Mouse (Mus musculus): Measurements from ENCODE around the gene Pikfyve. TPM values are rescaled to one million over a fixed set of nuclear protein-coding genes. Genes with fewer than 3 reads are reported as not detected.

Pikfyve gene
- total RNA-seq, 1 experiment, result 30.4 TPM

- no peak for DNase-seq (ENCODE audit: low read depth, low spot score)
- peaks cover 2% of the 10 kb centered on the region; the same call in 1 of the 2 replicates for H3K36me3 ChIP-seq (ENCODE audit: control insufficient read depth, insufficient read depth, low read length, poor library complexity, severe bottlenecking)
- no peak overlapping the region for H3K4me3 ChIP-seq (ENCODE audit: insufficient read depth in 1 of 2, low read depth in 1 of 2, low read length in 2 of 2, poor library complexity in 1 of 2, severe bottlenecking in 1 of 2)
- H3K27ac ChIP-seq (ENCODE audit: insufficient read depth, low read depth, low read length, poor library complexity, severe bottlenecking), result no peak overlapping the region
- no peaks in the 10 kb centered on the region for H3K9me3 ChIP-seq (ENCODE audit: control insufficient read depth, insufficient read depth, low read depth, low read length)
- TF ChIP-seq ZNF384 (IDR thresholded peaks at IDR 0.05; ENCODE audit: low read depth, low read length) (no peak), CHD2 (IDR thresholded peaks at IDR 0.05; ENCODE audit: low read depth, low read length) (no peak), HCFC1 (IDR thresholded peaks at IDR 0.05; ENCODE audit: borderline replicate concordance, insufficient read depth, low read length) (no peak), MAFK (IDR thresholded peaks at IDR 0.05; ENCODE audit: insufficient read depth, low read depth, low read length) (no peak), ZC3H11A (IDR thresholded peaks at IDR 0.05; ENCODE audit: borderline replicate concordance, low read depth, low read length) (no peak)
- no peak overlapping the region for H3K9ac ChIP-seq (ENCODE audit: insufficient read depth, low read depth, low read length, poor library complexity, severe bottlenecking)
- H3K4me1 ChIP-seq (ENCODE audit: control insufficient read depth in 2 of 2, insufficient read depth in 2 of 2, low read length in 2 of 2, poor library complexity in 1 of 2), result no peaks in the 10 kb centered on the region; a peak in 1 of 4 replicates
- in situ Hi-C loops (cut with MboI; ENCODE audit: low sequenced_read_pairs in 2 of 2, unreplicated experiment in 2 of 2), result no loop called here
Measured at GRCm38 (mm10) chr1:65230566-65230965, 44.1 kb downstream of the Pikfyve start.

- TF ChIP-seq ZC3H11A (IDR thresholded peaks at IDR 0.05; ENCODE audit: borderline replicate concordance, low read depth, low read length), result no peak
- H3K9me3 ChIP-seq (ENCODE audit: control insufficient read depth, insufficient read depth, low read depth, low read length), result no peaks in the 10 kb centered on the region
- H3K27ac ChIP-seq (ENCODE audit: insufficient read depth, low read depth, low read length, poor library complexity, severe bottlenecking), result no peak overlapping the region
- no peaks in the 10 kb centered on the region for H3K4me1 ChIP-seq (ENCODE audit: control insufficient read depth in 2 of 2, insufficient read depth in 2 of 2, low read length in 2 of 2, poor library complexity in 1 of 2)
- H3K4me3 ChIP-seq (ENCODE audit: insufficient read depth in 1 of 2, low read depth in 1 of 2, low read length in 2 of 2, poor library complexity in 1 of 2, severe bottlenecking in 1 of 2), result no peak overlapping the region
- peaks cover 2% of the 10 kb centered on the region; the same call in 1 of the 2 replicates for H3K36me3 ChIP-seq (ENCODE audit: control insufficient read depth, insufficient read depth, low read length, poor library complexity, severe bottlenecking)
- in situ Hi-C loops (cut with MboI; ENCODE audit: low sequenced_read_pairs in 2 of 2, unreplicated experiment in 2 of 2), result no loop called here
- H3K9ac ChIP-seq (ENCODE audit: insufficient read depth, low read depth, low read length, poor library complexity, severe bottlenecking), result no peak overlapping the region
- DNase-seq (ENCODE audit: low read depth, low spot score), result no peak
Measured at GRCm38 (mm10) chr1:65237712-65238111, 51.2 kb downstream of the Pikfyve start.

GRCm38 (mm10) chr1:65245637-65246036 is 59.2 kb downstream of the Pikfyve start:
- TF ChIP-seq CHD2 (IDR thresholded peaks at IDR 0.05; ENCODE audit: low read depth, low read length) (no peak), MAFK (IDR thresholded peaks at IDR 0.05; ENCODE audit: insufficient read depth, low read depth, low read length) (no peak), ZC3H11A (IDR thresholded peaks at IDR 0.05; ENCODE audit: borderline replicate concordance, low read depth, low read length) (no peak), ZNF384 (IDR thresholded peaks at IDR 0.05; ENCODE audit: low read depth, low read length) (no peak), HCFC1 (IDR thresholded peaks at IDR 0.05; ENCODE audit: borderline replicate concordance, insufficient read depth, low read length) (no peak)
- H3K4me1 ChIP-seq (ENCODE audit: control insufficient read depth in 2 of 2, insufficient read depth in 2 of 2, low read length in 2 of 2, poor library complexity in 1 of 2), result no peaks in the 10 kb centered on the region

GRCm38 (mm10) chr1:65280461-65280860 is 94.0 kb downstream of the Pikfyve start:
- H3K36me3 ChIP-seq (ENCODE audit: control insufficient read depth, insufficient read depth, low read length, poor library complexity, severe bottlenecking), result no peaks in the 10 kb centered on the region
- H3K4me3 ChIP-seq (ENCODE audit: insufficient read depth in 1 of 2, low read depth in 1 of 2, low read length in 2 of 2, poor library complexity in 1 of 2, severe bottlenecking in 1 of 2), result no peak overlapping the region
- in situ Hi-C loops (cut with MboI; ENCODE audit: low sequenced_read_pairs in 2 of 2, unreplicated experiment in 2 of 2), result no loop called here
- TF ChIP-seq MAFK (IDR thresholded peaks at IDR 0.05; ENCODE audit: insufficient read depth, low read depth, low read length) (no peak), ZNF384 (IDR thresholded peaks at IDR 0.05; ENCODE audit: low read depth, low read length) (no peak), CHD2 (IDR thresholded peaks at IDR 0.05; ENCODE audit: low read depth, low read length) (no peak), HCFC1 (IDR thresholded peaks at IDR 0.05; ENCODE audit: borderline replicate concordance, insufficient read depth, low read length) (no peak), ZC3H11A (IDR thresholded peaks at IDR 0.05; ENCODE audit: borderline replicate concordance, low read depth, low read length) (no peak)
- H3K27ac ChIP-seq (ENCODE audit: insufficient read depth, low read depth, low read length, poor library complexity, severe bottlenecking), result no peak overlapping the region
- H3K9me3 ChIP-seq (ENCODE audit: control insufficient read depth, insufficient read depth, low read depth, low read length), result no peaks in the 10 kb centered on the region
- H3K4me1 ChIP-seq (ENCODE audit: control insufficient read depth in 2 of 2, insufficient read depth in 2 of 2, low read length in 2 of 2, poor library complexity in 1 of 2), result no peaks in the 10 kb centered on the region
- no peak overlapping the region for H3K9ac ChIP-seq (ENCODE audit: insufficient read depth, low read depth, low read length, poor library complexity, severe bottlenecking)
- DNase-seq (ENCODE audit: low read depth, low spot score), result no peak

More at GRCm38 (mm10) chr1:65245637-65246036, 59.2 kb downstream of the Pikfyve start:
- Histone ChIP-seq H3K9me3 (ENCODE audit: control insufficient read depth, insufficient read depth, low read depth, low read length) (no peaks in the 10 kb centered on the region), H3K27ac (ENCODE audit: insufficient read depth, low read depth, low read length, poor library complexity, severe bottlenecking) (no peak overlapping the region), H3K36me3 (ENCODE audit: control insufficient read depth, insufficient read depth, low read length, poor library complexity, severe bottlenecking) (peaks cover 3% of the 10 kb centered on the region; the same call in 1 of the 2 replicates), H3K9ac (ENCODE audit: insufficient read depth, low read depth, low read length, poor library complexity, severe bottlenecking) (no peak overlapping the region), H3K4me3 (ENCODE audit: insufficient read depth in 1 of 2, low read depth in 1 of 2, low read length in 2 of 2, poor library complexity in 1 of 2, severe bottlenecking in 1 of 2) (no peak overlapping the region)
- in situ Hi-C loops (cut with MboI; ENCODE audit: low sequenced_read_pairs in 2 of 2, unreplicated experiment in 2 of 2), result no loop called here
- no peak for DNase-seq (ENCODE audit: low read depth, low spot score)

GRCm38 (mm10) chr1:65281756-65282155 is 95.3 kb downstream of the Pikfyve start, which contains the start of gene Pth2r:
Gene Pth2r, plus strand, starts transcription at chr1:65282056.
- in situ Hi-C loops (cut with MboI; ENCODE audit: low sequenced_read_pairs in 2 of 2, unreplicated experiment in 2 of 2), result no loop called here
- TF ChIP-seq ZC3H11A (IDR thresholded peaks at IDR 0.05; ENCODE audit: borderline replicate concordance, low read depth, low read length), result no peak
- TF ChIP-seq HCFC1 (IDR thresholded peaks at IDR 0.05; ENCODE audit: borderline replicate concordance, insufficient read depth, low read length), result no peak
- TF ChIP-seq CHD2 (IDR thresholded peaks at IDR 0.05; ENCODE audit: low read depth, low read length), result no peak
- no peak for TF ChIP-seq ZNF384 (IDR thresholded peaks at IDR 0.05; ENCODE audit: low read depth, low read length)
- no peak for TF ChIP-seq MAFK (IDR thresholded peaks at IDR 0.05; ENCODE audit: insufficient read depth, low read depth, low read length)
- no peak within 1 kb of the TSS for H3K9ac ChIP-seq (ENCODE audit: insufficient read depth, low read depth, low read length, poor library complexity, severe bottlenecking)
- no peak within 1 kb of the TSS for H3K4me3 ChIP-seq (ENCODE audit: insufficient read depth in 1 of 2, low read depth in 1 of 2, low read length in 2 of 2, poor library complexity in 1 of 2, severe bottlenecking in 1 of 2)
- H3K9me3 ChIP-seq (ENCODE audit: control insufficient read depth, insufficient read depth, low read depth, low read length), result no peaks in the 10 kb centered on the region
- H3K27ac ChIP-seq (ENCODE audit: insufficient read depth, low read depth, low read length, poor library complexity, severe bottlenecking), result no peak within 1 kb of the TSS
- DNase-seq (ENCODE audit: low read depth, low spot score), result no peak
- no peaks in the 10 kb centered on the region for H3K4me1 ChIP-seq (ENCODE audit: control insufficient read depth in 2 of 2, insufficient read depth in 2 of 2, low read length in 2 of 2, poor library complexity in 1 of 2)
- no peaks in the 10 kb centered on the region for H3K36me3 ChIP-seq (ENCODE audit: control insufficient read depth, insufficient read depth, low read length, poor library complexity, severe bottlenecking)

Measured in ES-E14 (cell line).